In the genomic region with DNA sequence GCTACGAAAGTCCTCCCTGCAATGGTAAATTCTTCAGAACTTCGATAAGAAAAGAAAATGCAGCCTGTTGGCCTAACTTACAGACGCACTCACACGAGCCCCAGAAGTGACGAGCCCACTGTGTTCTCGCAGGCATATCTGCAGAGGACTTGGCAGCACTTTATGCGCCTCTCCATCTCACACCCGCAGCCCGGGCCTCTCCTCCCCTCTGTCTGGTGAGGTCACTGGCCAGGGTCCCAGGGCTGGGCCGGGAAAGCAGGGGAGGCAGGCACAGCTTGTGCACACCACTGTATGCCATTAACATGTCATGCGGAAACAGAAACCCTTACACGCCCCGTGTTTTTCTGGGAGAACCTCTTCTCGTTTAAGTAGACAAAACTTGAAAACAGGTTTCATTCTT, we compare ENCODE assay signal across 16 mouse cellular contexts. TPM values are rescaled to one million over a fixed set of nuclear protein-coding genes. Genes with fewer than 3 reads are reported as not detected.
A peak's percentile ranks its signal among the peaks of the same experiment; 100 is the strongest.
DNase-seq lines count a peak whose midpoint lies in the region; ATAC-seq and TF ChIP-seq lines count a peak whose summit lies in the region.
"Had no signal": no experiment of that assay in that cellular context is flagged by ENCODE, and none has a peak within 500 bp of the region (broad histone marks: within the 10 kb centered on the region; RNA-seq: fewer than 3 reads in every experiment).

No protein-coding gene starts in this region.

- TF ChIP-seq CTCF in kidney, postnatal 0 days (IDR thresholded peaks at IDR 0.05; ENCODE audit: low read depth) = no peak
- no peak for TF ChIP-seq CTCF in brain, embryonic 14.5 days (IDR thresholded peaks at IDR 0.05; ENCODE audit: borderline replicate concordance, extremely low read depth, insufficient read depth, insufficient read length)

- H3K9me3 ChIP-seq in kidney, postnatal 0 days (replicated peaks; ENCODE audit: low read length) = no peaks in the 10 kb centered on the region
- H3K9me3 ChIP-seq: limb, embryonic 12.5 days; midbrain, embryonic 10.5 days had no signal

- ATAC-seq in kidney, postnatal 0 days (replicated peaks; ENCODE audit: low FRiP score, low read depth) = no peak

- no peak overlapping the region for H3K27ac ChIP-seq in kidney, postnatal 0 days
- H3K27ac ChIP-seq: limb, embryonic 12.5 days; midbrain, embryonic 10.5 days had no signal

- no peak for TF ChIP-seq POLR2A in brain, embryonic 14.5 days (IDR thresholded peaks at IDR 0.05; ENCODE audit: borderline replicate concordance, extremely low read depth, insufficient read depth, insufficient read length, poor library complexity, severe bottlenecking)

- DNase-seq in kidney, postnatal 0 days (ENCODE audit: low spot score) = peak; percentile 6
- no peak for DNase-seq in kidney, postnatal 10 days
- DNase-seq in brain, embryonic 14.5 days (ENCODE audit: low read depth) = peak; percentile 17
- DNase-seq in heart, adult 8-10 months (ENCODE audit: low spot score) = peak; percentile 29
- peak; percentile 3 for DNase-seq in lung, postnatal 14 days
- no peak for DNase-seq in layer of hippocampus, adult 9-11 months
- no peak for DNase-seq in right cerebral cortex, adult 18-20 months
- DNase-seq: adrenal gland, adult 8-10 months; cerebellum, adult 9-10 months; kidney, postnatal 14 days; thymus, postnatal 4 days had no signal

- H3K27me3 ChIP-seq in kidney, postnatal 0 days (ENCODE audit: insufficient read depth, low read length) = no peaks in the 10 kb centered on the region
- H3K27me3 ChIP-seq: limb, embryonic 12.5 days had no signal

- H3K36me3 ChIP-seq in kidney, postnatal 0 days (ENCODE audit: insufficient read depth, low read length) = no peaks in the 10 kb centered on the region
- H3K36me3 ChIP-seq: limb, embryonic 12.5 days; midbrain, embryonic 10.5 days had no signal

- 39% methylated on average over 14 of the region's 14 CpGs for WGBS in kidney, postnatal 0 days

- no peak overlapping the region for H3K9ac ChIP-seq in kidney, postnatal 0 days (ENCODE audit: low read depth, low read length)
- H3K9ac ChIP-seq: limb, embryonic 12.5 days had no signal

- H3K4me3 ChIP-seq in kidney, postnatal 0 days (replicated peaks; ENCODE audit: low read depth, low read length) = no peak overlapping the region
- H3K4me3 ChIP-seq: limb, embryonic 12.5 days; midbrain, embryonic 10.5 days had no signal

- H3K4me1 ChIP-seq in kidney, postnatal 0 days (replicated peaks; ENCODE audit: insufficient read depth, low read length) = no peaks in the 10 kb centered on the region
- H3K4me1 ChIP-seq: limb, embryonic 12.5 days; midbrain, embryonic 10.5 days had no signal

- H3K4me2 ChIP-seq in kidney, postnatal 0 days (ENCODE audit: low read length) = no peak overlapping the region
- H3K4me2 ChIP-seq: limb, embryonic 12.5 days had no signal

RNA-seq across cellular contexts. Expression of a gene that starts 43.7 kb away (rescaled TPM):
- polyA plus RNA-seq in kidney, postnatal 0 days (2015; fragmentation: Nextera tagmentation; extraction: Ambion mirVana) = 0.19 and 0.21 TPM in 2 replicates
- polyA plus RNA-seq in brain, embryonic 14.5 days (2012; rRNA removed) = 0.26 and 0.38 TPM in 2 replicates
- total RNA-seq in heart, adult 8-10 months (2022) = 1 to 10 TPM; 2.3 to 4.3 (median 3.4) TPM
- total RNA-seq: neutrophil, adult 5-6 weeks had no signal
- polyA plus RNA-seq: C2C12; small intestine, adult 2 months had no signal

Comparison
In these comparisons a context has a peak if more than half of its experiments do, and no peak if none do; other contexts are left out.
1. DNase-seq: peak in kidney, postnatal 0 days (single experiment), brain, embryonic 14.5 days (single experiment), heart, adult 8-10 months (single experiment) and lung, postnatal 14 days (single experiment); none in kidney, postnatal 10 days (single experiment), layer of hippocampus, adult 9-11 months (single experiment) and right cerebral cortex, adult 18-20 months (single experiment).